Mouse (Mus musculus) MEL (cell line): ENCODE data around the gene Timm22.

ENCODE experiments used
- CTCF ChIP-seq, 3 experiments: IDR thresholded peaks in 2 of 3; conservative IDR thresholded peaks in 1 of 3; 2 replicates each; pipeline ENCODE4 v1.5.1; 2011 to 2012; ENCODE audit warnings: low read length in 3 of 3, low read depth in 2 of 3, mild to moderate bottlenecking in 2 of 3, improper control_type of control experiment in 1 of 3, inconsistent platforms in 1 of 3, mixed read lengths in 1 of 3, moderate library complexity in 1 of 3; ENCODE audit not compliant: control insufficient read depth in 1 of 3, insufficient read depth in 1 of 3, poor library complexity in 1 of 3, severe bottlenecking in 1 of 3
- EP300 ChIP-seq, 2 experiments: IDR thresholded peaks; 2 replicates each; pipeline ENCODE4 v1.6.1; 2011; ENCODE audit warnings: improper control_type of control experiment in 2 of 2, low read length in 2 of 2, low read depth in 1 of 2, mild to moderate bottlenecking in 1 of 2
- JUND ChIP-seq: IDR thresholded peaks from 2 replicates; pipeline ENCODE4 v1.6.1; 2011; ENCODE audit warnings: low read depth, mild to moderate bottlenecking, improper control_type of control experiment, low read length
- KAT2A ChIP-seq: conservative IDR thresholded peaks from 2 replicates; pipeline ENCODE4 v1.6.1; 2012; ENCODE audit warnings: low read depth, low read length, improper control_type of control experiment, inconsistent platforms
- NELFE ChIP-seq: IDR thresholded peaks from 2 replicates; pipeline ENCODE4 v1.6.1; 2011; ENCODE audit warnings: low read depth, low read length, improper control_type of control experiment
- NRF1 ChIP-seq: IDR thresholded peaks from 2 replicates; pipeline ENCODE4 v1.6.1; 2014; ENCODE audit warnings: low read depth, mild to moderate bottlenecking, inconsistent platforms, low read length, improper control_type of control experiment, moderate library complexity; ENCODE audit not compliant: poor library complexity, insufficient read depth, severe bottlenecking
- POLR2A ChIP-seq, 2 experiments: IDR thresholded peaks; 2 replicates each; pipeline ENCODE4 v1.6.1; 2011 to 2012; ENCODE audit warnings: low read length in 2 of 2, mild to moderate bottlenecking in 2 of 2, control low read depth in 1 of 2, improper control_type of control experiment in 1 of 2, low read depth in 1 of 2, moderate library complexity in 1 of 2; ENCODE audit not compliant: control insufficient read depth in 1 of 2, insufficient read depth in 1 of 2, poor library complexity in 1 of 2
- POLR2AphosphoS2 ChIP-seq: IDR thresholded peaks from 2 replicates; pipeline ENCODE4 v1.6.1; 2011; ENCODE audit warnings: low read length, improper control_type of control experiment
- SIN3A ChIP-seq: IDR thresholded peaks from 2 replicates; pipeline ENCODE4 v1.6.1; 2012; ENCODE audit warnings: low read length, improper control_type of control experiment, inconsistent platforms
- TCF12 ChIP-seq: IDR thresholded peaks from 2 replicates; pipeline ENCODE4 v1.6.1; 2014; ENCODE audit warnings: low read depth, mild to moderate bottlenecking, inconsistent platforms, low read length, improper control_type of control experiment, moderate library complexity
- USF1 ChIP-seq: IDR thresholded peaks from 2 replicates; pipeline ENCODE4 v1.6.1; 2014; ENCODE audit warnings: low read depth, mild to moderate bottlenecking, inconsistent platforms, low read length, improper control_type of control experiment, moderate library complexity
- ZMIZ1 ChIP-seq: IDR thresholded peaks from 2 replicates; pipeline ENCODE4 v1.6.1; 2012; ENCODE audit warnings: low read depth, mild to moderate bottlenecking, inconsistent platforms, low read length, improper control_type of control experiment, moderate library complexity
- ZNF384 ChIP-seq: IDR thresholded peaks from 2 replicates; pipeline ENCODE4 v1.6.1; 2012; ENCODE audit warnings: low read depth, mild to moderate bottlenecking, inconsistent platforms, low read length, improper control_type of control experiment

- TF ChIP-seq CTCF (IDR thresholded peaks at IDR 0.05 in 2 of 3, conservative IDR thresholded peaks at IDR 0.05 in 1 of 3; ENCODE audit: control insufficient read depth in 1 of 3, insufficient read depth in 1 of 3, low read depth in 2 of 3, low read length in 3 of 3, poor library complexity in 1 of 3, severe bottlenecking in 1 of 3): no peak
- no peak for TF ChIP-seq NRF1
- TF ChIP-seq ZNF384: no peak
- no peak for TF ChIP-seq NELFE
- no peak for TF ChIP-seq POLR2A (IDR thresholded peaks at IDR 0.05; ENCODE audit: control insufficient read depth in 1 of 2, insufficient read depth in 1 of 2, low read depth in 1 of 2, low read length in 2 of 2, poor library complexity in 1 of 2)
- TF ChIP-seq USF1: no peak
- no peak for TF ChIP-seq POLR2AphosphoS2
- no peak for TF ChIP-seq JUND
- TF ChIP-seq SIN3A: no peak
- TF ChIP-seq EP300 (IDR thresholded peaks at IDR 0.05; ENCODE audit: low read depth in 1 of 2, low read length in 2 of 2): no peak
- TF ChIP-seq ZMIZ1: no peak
- TF ChIP-seq TCF12: no peak
- no peak for TF ChIP-seq KAT2A
Measured at GRCm38 (mm10) chr11:76381201-76381885, 25.4 kb upstream of the Timm22 start.
